Mouse (Mus musculus) liver, embryonic 14.5 days (tissue): ENCODE measurements at regions not wholly inside any gene's neighbourhood (a gene's known extent, or its start where the extent isn't known, plus 50 kb on each side); places are given as distances from the start of the nearest gene placed in this dataset.

Experiments used
- ATAC-seq: fragments of 200-750 bp; cut with Nextera tagmentation; 2 replicates; pipeline ENCODE4 v1.8.0; 2017; ENCODE audit warnings: moderate number of reproducible peaks, mild to moderate bottlenecking, moderate library complexity; ENCODE audit not compliant: insufficient read depth
- DNase-seq, 3 experiments: peaks; one replicate each; pipeline ENCODE4 v3.0.0-alpha.2; 2012 to 2013; ENCODE audit warnings: low read depth in 3 of 3, low spot score in 3 of 3
- H3K27ac ChIP-seq: fragments of 300-500 bp; sonication (generic); 2 replicates; pipeline ENCODE4 v1.5.1; 2014; ENCODE audit warnings: moderate library complexity, mild to moderate bottlenecking, control low read depth, inconsistent platforms
- H3K27me3 ChIP-seq: fragments of 300-500 bp; sonication (generic); 2 replicates; pipeline ENCODE4 v1.6.1; 2014; ENCODE audit warnings: mild to moderate bottlenecking, low read length, moderate library complexity; ENCODE audit not compliant: control insufficient read depth, insufficient read depth
- H3K36me3 ChIP-seq: fragments of 300-500 bp; sonication (generic); replicated peaks from 2 replicates; pipeline ENCODE4 v1.6.1; 2014; ENCODE audit warnings: low read depth; ENCODE audit not compliant: control insufficient read depth, insufficient read depth
- H3K4me1 ChIP-seq, 2 experiments: fragments of 200-500 bp in 1 of 2; fragments of 300-500 bp in 1 of 2; sonication (generic) in 1 of 2; replicated peaks; 2 replicates each; pipeline ENCODE4 v1.6.1; 2012 to 2014; ENCODE audit warnings: antibody characterized with exemption in 1 of 2, inconsistent platforms in 1 of 2, low read length in 1 of 2; ENCODE audit not compliant: control insufficient read depth in 2 of 2, insufficient read depth in 2 of 2
- H3K4me2 ChIP-seq: fragments of 300-500 bp; sonication (generic); 2 replicates; pipeline ENCODE4 v1.6.1; 2014; ENCODE audit warnings: low read depth, mild to moderate bottlenecking, control low read depth, moderate library complexity
- H3K4me3 ChIP-seq, 2 experiments: fragments of 200-500 bp in 1 of 2; fragments of 300-500 bp in 1 of 2; sonication (generic) in 1 of 2; 2 replicates each; pipeline ENCODE4 v1.5.1; 2012 to 2014; ENCODE audit warnings: low read depth in 2 of 2, low read length in 2 of 2, mild to moderate bottlenecking in 2 of 2, control low read depth in 1 of 2, inconsistent platforms in 1 of 2, moderate library complexity in 1 of 2; ENCODE audit not compliant: insufficient read depth in 1 of 2
- H3K9ac ChIP-seq: fragments of 300-500 bp; sonication (generic); replicated peaks from 2 replicates; pipeline ENCODE4 v1.6.1; 2014; ENCODE audit warnings: mild to moderate bottlenecking, control low read depth, moderate library complexity
- H3K9me3 ChIP-seq: fragments of 300-500 bp; sonication (generic); 2 replicates; pipeline ENCODE4 v1.6.1; 2016; ENCODE audit warnings: low read length, mixed read lengths; ENCODE audit not compliant: control insufficient read depth
- CTCF ChIP-seq: IDR thresholded peaks from 2 replicates; pipeline ENCODE4 v1.5.1; 2016; ENCODE audit warnings: antibody characterized with exemption, low read depth, control low read depth
- EP300 ChIP-seq: IDR thresholded peaks from 2 replicates; pipeline ENCODE4 v1.6.1; 2016; ENCODE audit warnings: antibody characterized with exemption, low read depth
- WGBS: fragments of 180-500 bp; shearing (Covaris S2); extraction: QIAGEN DNeasy Blood & Tissue Kit; methylation state at CpG from one replicate; pipeline ENCODE4 v1.1.7; 2014; ENCODE audit not compliant: insufficient replicate concordance; 5-methylcytosine and 5-hydroxymethylcytosine counted together

DNA sequence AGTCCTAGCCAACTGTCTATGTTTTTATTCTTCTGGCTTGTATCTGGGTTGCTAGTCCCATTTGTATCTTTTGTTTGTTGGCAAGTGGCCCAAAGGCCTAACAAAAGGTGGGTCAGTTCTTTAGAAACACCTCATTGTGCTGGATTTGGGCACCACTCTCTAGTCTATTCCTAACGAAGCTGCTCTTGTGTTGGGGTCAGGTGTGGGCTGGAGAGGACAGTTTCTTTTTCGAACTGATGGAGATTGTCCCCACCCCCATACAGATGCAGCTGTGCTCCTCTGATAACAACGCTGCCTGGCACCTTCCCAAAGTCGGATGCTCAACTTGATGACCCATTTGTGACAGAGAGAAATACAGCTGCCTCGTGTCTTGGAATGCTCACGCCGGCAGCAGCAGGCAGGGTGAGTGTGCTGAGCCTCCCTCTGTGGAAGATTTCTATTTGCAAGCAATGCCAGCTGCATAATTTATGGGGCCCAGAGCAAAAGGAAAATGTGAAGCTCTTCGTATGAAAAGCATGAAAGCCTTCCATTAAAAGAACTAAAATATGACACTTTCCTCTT is 342.5 kb downstream of the Dmrt2 start:
- 51% methylated on average over 8 of the region's 8 CpGs for WGBS
- Histone ChIP-seq H3K4me1 (no peaks in the 10 kb centered on the region), H3K27ac (no peak overlapping the region), H3K4me2 (no peak overlapping the region), H3K36me3 (no peaks in the 10 kb centered on the region), H3K9ac (no peak overlapping the region), H3K9me3 (no peaks in the 10 kb centered on the region), H3K4me3 (no peak overlapping the region), H3K27me3 (no peaks in the 10 kb centered on the region)
- TF ChIP-seq EP300, result no peak
- TF ChIP-seq CTCF, result no peak
- DNase-seq (no peak), ATAC-seq (no peak)

DNA sequence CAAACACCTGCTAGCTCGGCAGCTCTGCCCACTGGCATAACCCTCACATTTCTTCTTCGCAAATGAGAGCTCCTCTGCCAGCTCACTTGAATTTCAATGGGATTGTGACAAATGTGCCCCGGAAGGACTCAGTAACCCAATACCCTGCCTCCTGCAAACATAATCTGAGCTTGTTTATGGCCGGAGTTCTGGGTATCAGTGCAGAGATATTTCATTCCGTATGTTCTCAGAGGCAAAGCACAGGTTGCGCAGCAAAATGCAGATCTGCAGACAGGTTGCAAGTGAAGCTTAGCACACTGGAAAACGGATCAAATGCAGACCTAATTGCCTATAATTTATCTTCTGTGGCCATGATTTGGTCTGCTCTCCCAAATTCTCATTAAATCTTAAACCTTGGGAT is 348.9 kb downstream of the Dmrt2 start:
- H3K27me3 ChIP-seq, result no peaks in the 10 kb centered on the region
- no peak overlapping the region for H3K27ac ChIP-seq
- no peak for TF ChIP-seq CTCF
- TF ChIP-seq EP300, result no peak
- 56% methylated on average over 7 of the region's 7 CpGs for WGBS
- ATAC-seq (no peak), DNase-seq (no peak)
- H3K36me3 ChIP-seq, result no peaks in the 10 kb centered on the region
- no peaks in the 10 kb centered on the region for H3K4me1 ChIP-seq
- no peaks in the 10 kb centered on the region for H3K9me3 ChIP-seq
- no peak overlapping the region for H3K4me3 ChIP-seq
- H3K9ac ChIP-seq, result no peak overlapping the region
- H3K4me2 ChIP-seq, result no peak overlapping the region

DNA sequence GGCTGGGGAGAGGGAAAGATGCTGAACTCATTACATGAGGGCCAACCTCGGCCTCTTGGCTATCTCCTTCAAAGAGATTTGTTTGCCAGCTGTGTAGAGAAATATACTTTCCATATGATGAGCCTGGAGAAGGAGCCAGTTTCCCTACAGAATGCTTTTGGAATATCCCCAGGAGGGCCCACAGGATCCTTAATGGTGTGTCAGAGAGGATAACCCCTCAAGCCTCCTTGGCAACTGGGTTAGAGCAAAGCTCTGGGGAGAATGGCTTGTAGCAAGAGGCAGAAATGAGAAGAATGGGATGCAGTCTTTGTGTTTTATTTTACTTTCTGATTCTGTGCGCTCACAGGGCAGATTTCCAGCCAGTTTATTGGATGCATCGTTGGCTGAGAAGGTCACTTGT is 353.9 kb downstream of the Dmrt2 start:
- Histone ChIP-seq H3K4me3 (no peak overlapping the region), H3K27ac (no peak overlapping the region), H3K36me3 (no peaks in the 10 kb centered on the region), H3K9ac (no peak overlapping the region), H3K27me3 (no peaks in the 10 kb centered on the region), H3K9me3 (no peaks in the 10 kb centered on the region), H3K4me2 (no peak overlapping the region), H3K4me1 (no peaks in the 10 kb centered on the region)
- 48% methylated on average over 3 of the region's 3 CpGs for WGBS
- TF ChIP-seq CTCF (no peak), EP300 (no peak)
- ATAC-seq (no peak), DNase-seq (no peak)

DNA sequence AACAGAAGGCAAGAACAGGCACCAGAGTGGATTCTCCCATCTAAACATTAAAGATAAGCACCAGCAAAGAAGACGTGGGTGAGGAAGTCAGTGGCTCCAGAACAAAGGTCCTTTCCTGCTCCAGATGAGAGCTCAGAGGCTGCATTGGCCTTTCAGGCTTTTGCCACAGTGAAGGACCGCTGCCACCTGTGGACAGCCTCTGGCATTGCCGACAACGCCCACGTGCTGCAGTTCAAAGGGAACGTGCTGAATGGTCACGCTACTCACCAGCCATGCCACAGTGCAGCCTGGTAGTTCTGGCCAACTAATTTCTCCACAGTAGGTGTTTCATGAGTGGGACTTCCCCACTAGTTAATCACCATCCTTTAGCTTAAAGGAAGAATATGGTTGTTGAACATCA is 365.1 kb downstream of the Dmrt2 start:
- 7% methylated on average over 7 of the region's 7 CpGs for WGBS
- H3K27me3 ChIP-seq, result no peaks in the 10 kb centered on the region
- TF ChIP-seq CTCF, result peak; percentile 73
- TF ChIP-seq EP300, result no peak
- no peaks in the 10 kb centered on the region for H3K36me3 ChIP-seq
- no peak overlapping the region for H3K9ac ChIP-seq
- no peak overlapping the region for H3K4me3 ChIP-seq
- ATAC-seq (no peak), DNase-seq (no peak)
- H3K27ac ChIP-seq, result no peak overlapping the region
- H3K4me2 ChIP-seq, result no peak overlapping the region
- no peaks in the 10 kb centered on the region for H3K4me1 ChIP-seq
- no peaks in the 10 kb centered on the region for H3K9me3 ChIP-seq

DNA sequence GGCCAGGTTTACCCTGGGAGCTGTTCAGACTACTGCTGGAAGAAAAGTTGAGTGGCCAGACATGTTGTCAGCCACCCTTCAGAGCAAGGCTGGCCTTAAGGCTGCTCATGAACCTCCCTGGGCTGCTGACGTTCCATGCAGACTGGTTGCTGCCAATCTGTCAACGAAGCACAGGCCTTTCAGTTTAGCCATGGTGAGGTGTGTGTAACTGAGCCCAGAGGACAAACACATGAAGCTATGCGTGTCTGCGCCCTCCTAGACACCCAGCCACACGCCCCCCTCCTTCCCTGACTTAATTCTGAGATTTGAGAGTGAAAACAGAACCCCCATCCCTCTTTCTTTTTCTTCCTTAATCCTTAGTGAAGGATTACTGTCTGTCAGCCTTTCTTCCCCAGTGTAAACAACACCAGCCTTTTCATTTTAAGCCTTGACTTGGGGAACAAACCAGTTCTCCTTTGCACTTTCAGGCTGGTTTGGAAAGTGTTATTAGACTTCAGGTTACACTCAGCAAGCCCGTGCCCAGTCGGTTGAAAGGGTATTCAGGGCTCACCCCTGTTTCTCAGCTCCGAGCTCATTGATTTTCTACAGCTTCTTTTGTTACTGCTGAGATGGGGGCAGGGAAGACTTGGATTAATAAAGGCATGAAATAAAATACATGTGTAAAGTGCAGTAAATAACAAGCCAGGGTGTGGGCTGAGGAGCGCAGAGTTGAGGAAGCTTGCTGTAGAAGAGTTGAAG is 379.4 kb downstream of the Dmrt2 start:
- Histone ChIP-seq H3K27me3 (no peaks in the 10 kb centered on the region), H3K9ac (no peak overlapping the region), H3K9me3 (no peaks in the 10 kb centered on the region), H3K27ac (no peak overlapping the region), H3K36me3 (no peaks in the 10 kb centered on the region), H3K4me1 (no peaks in the 10 kb centered on the region), H3K4me2 (no peak overlapping the region), H3K4me3 (no peak overlapping the region)
- no peak for DNase-seq
- no peak for ATAC-seq
- TF ChIP-seq EP300, result no peak
- TF ChIP-seq CTCF, result no peak
- WGBS, result 55% methylated on average over 9 of the region's 9 CpGs
